Mouse (Mus musculus): ENCODE data around the gene Ell. TPM values are rescaled to one million over a fixed set of nuclear protein-coding genes. Genes with fewer than 3 reads are reported as not detected.
"Not testable (repeated sequence)": the region's sequence is repeated elsewhere in the genome, so short reads cannot be mapped to it uniquely, and the experiment has no call there.

Gene Ell
- total RNA-seq, 2 experiments from 2014 or later, result 13.8 to 17.4 TPM

GRCm38 (mm10) chr8:70505698-70506327 lies 33.4 kb upstream of the Ell start:
- DNase-seq (ENCODE audit: low spot score in 2 of 2), result peak in 1 of 2 experiments; percentile 40
- intact Hi-C loops (cut with DNase I), result loop anchor here (2.0 to 5.0 kb wide), 2 partner anchors 123 to 164 kb away; no protein-coding TSS in a partner anchor

DNA sequence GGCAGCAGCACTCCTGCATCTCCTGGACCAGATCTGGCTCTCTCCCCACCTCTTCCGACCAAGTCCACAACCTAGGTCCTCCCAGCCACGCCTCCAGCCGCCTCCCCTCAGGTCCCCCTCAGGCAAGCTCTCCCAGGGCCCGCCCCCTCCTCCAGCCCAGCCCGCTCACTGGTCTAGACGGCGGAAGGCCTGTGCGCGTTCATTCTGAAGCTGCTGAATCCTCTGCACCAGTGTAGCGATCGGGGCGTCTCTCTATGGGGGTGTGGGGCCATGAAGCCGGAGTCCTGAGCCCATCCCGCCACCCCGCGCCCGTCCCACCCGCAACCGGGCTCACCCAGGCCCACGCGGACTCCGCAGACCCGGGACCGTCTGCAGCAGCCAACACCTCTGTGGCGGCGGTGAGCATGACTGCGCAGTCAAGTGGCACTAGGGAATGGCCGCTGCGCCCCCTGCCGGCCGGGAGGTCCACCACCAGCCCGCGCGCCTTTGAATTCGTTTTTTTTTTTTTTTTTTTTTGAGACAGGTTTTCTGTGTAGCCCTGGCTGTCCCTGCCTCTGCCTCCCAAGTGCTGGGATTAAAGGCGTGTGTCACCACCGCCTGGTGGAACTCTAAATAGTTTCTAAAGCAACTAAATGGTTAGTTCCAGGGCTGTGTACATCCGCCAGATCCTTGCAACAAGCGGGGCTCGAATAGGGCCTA lies 32.8 kb upstream of the Ell start, which contains the start of gene Rex1bd:
Rex1bd (minus strand) TSS at position 425 of the 699 bp plus-strand sequence.
- peak; percentile 94 for DNase-seq (ENCODE audit: low spot score in 2 of 2)
- intact Hi-C loops (cut with DNase I), result loop anchor here (5.0 kb wide), 1 partner anchor 164 kb away; no protein-coding TSS in a partner anchor

GRCm38 (mm10) chr8:70507027-70507393 lies 32.2 kb upstream of the Ell start:
- DNase-seq (ENCODE audit: low spot score in 2 of 2), result no peak
- intact Hi-C loops (cut with DNase I), result loop anchor here (5.0 kb wide), 1 partner anchor 165 kb away; no protein-coding TSS in a partner anchor

- intact Hi-C loops (cut with DNase I), result loop anchor here (5.0 kb wide), 1 partner anchor 167 kb away; no protein-coding TSS in a partner anchor
- no peak for DNase-seq (ENCODE audit: low spot score in 2 of 2)
Measured at GRCm38 (mm10) chr8:70509281-70509952, 29.8 kb upstream of the Ell start.

DNA sequence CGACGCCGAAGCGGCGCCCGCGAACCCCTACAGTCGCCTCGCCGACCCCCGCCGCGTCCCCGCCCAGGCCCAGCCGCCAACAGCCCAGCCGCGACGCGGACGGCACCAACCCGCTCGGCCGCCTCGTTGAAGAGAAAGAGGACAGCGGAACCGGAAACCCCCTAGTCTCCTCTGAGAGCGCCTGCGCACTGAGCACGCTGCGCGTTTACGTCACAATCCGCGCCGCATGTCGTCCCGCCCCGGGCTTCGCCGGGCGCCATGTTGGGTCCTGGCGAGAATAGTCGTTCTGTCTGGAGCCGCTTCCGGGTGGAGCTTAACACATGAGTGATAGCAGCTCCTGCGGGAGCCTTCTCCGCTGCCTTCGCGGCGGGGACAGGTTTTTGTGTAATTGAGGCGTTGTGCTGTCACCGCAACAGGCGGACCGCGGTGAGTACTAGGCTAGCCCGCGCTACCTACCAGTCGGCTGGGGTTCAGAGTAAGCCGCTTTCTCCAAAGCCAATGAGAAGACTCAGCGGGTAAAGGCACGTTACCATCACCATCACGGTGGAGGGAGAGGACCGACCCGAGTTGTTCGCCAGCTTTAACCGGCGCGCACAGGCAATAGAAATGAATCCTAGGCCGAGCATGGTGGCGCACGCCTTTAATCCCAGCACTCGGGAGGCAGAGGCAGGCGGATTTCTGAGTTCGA lies 28.9 kb upstream of the Ell start, which contains the start of gene Uba52:
Uba52 (minus strand) TSS at position 574 of the 688 bp plus-strand sequence.
- intact Hi-C loops (cut with DNase I), result no loop called here
- peak; percentile 98 to 99 for DNase-seq (ENCODE audit: low spot score in 2 of 2)

DNA sequence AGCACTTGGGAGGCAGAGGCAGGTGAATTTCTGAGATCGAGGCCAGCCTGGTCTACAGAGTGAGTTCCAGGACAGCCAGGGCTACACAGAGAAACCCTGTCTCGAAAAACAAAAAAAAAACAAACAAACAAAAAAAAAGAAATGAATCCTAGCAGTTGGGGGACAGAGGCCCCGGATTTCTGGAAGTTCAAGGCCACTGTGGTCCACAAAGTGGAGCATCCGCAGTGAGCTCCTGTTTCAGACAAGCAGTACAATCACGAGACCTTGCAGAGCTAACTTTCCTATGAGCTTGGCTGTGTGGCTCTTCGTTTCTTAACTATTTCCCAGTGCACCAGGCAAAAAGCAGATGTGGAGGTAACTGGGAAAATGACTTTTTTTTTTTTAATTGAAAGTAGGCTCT lies 28.1 kb upstream of the Ell start:
- DNase-seq (ENCODE audit: low spot score in 2 of 2); intact Hi-C loops (cut with DNase I): not testable (repeated sequence)

DNA sequence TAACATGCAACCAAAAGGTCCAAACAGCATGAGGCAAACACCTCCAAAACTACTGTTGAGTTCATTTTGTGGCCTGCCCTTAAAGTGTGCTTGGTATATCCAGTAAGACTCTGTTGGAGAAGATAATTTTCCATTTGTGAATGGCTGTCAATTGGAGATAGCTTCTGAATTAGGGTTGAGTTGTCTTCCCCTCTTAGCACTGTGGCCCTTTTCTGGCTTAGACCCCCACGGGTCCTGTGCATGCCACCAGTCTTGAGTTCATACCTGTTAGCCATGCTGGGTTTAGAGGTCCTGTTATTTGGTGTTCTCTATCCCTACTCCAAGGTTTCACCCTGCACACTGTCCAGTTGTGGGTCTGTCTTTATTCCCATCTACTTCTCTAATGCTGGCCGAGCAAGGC lies 27.5 kb upstream of the Ell start:
- DNase-seq (ENCODE audit: low spot score in 2 of 2), result no peak
- intact Hi-C loops (cut with DNase I), result no loop called here

DNA sequence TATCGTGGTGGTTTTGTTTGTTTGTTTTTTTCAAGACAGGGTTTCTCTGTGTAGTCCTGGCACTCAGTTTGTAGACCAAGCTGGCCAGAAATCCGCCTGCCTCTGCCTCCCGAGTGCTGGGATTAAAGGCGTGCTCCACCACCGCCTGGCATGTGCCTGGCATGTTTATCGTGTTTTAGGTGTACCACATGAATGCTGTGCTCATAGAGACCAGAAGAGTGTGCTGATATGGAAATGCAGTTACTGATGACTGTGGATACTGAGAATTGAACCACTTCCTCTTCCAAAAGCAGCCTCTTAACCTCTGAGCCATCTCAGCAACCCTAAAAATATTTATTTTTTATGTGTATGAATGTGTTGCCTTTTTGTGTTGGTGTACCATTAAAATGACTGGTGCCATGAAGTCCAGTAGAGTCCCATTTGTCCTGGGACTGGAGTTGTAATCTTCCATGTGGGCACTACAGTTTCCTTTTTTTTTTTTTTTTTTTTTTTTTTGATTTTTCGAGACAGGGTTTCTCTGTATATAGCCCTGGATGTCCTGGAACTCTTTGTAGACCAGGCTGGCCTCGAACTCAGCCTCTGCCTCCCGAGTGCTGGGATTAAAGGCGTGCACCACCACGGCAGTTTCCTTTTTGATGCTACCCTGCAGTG lies 26.9 kb upstream of the Ell start:
- intact Hi-C loops (cut with DNase I), result no loop called here
- DNase-seq (ENCODE audit: low spot score in 2 of 2), result no peak

- intact Hi-C loops (cut with DNase I), result no loop called here
- DNase-seq (ENCODE audit: low spot score in 2 of 2), result peak; percentile 55 to 63
Measured at GRCm38 (mm10) chr8:70513441-70513840, 25.8 kb upstream of the Ell start.

- no peak for DNase-seq (ENCODE audit: low spot score in 2 of 2)
- intact Hi-C loops (cut with DNase I), result no loop called here
Measured at GRCm38 (mm10) chr8:70517940-70518643, 21.2 kb upstream of the Ell start.

- intact Hi-C loops (cut with DNase I), result no loop called here
- no peak for DNase-seq (ENCODE audit: low spot score in 2 of 2)
Measured at GRCm38 (mm10) chr8:70519043-70519442, 20.2 kb upstream of the Ell start.

DNA sequence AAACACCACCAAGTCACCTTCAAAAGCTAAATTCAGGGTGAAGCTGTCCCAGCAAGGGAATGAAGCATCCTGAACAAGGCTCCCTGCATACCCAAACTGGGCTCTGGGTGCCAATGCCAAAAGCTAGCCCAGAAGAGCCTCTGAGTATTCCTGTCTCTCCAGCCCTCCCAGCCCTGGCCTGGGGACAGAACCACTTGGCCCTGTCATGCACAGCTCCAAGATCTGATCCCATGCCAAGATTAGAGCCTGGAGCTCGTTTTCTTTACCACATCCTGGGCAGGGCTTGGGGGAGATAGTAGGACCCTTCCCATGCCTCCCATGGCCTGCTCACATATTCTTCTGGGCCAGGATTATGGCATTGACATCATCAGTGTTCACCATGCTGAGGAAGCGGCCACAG lies 19.7 kb upstream of the Ell start:
- intact Hi-C loops (cut with DNase I), result no loop called here

DNA sequence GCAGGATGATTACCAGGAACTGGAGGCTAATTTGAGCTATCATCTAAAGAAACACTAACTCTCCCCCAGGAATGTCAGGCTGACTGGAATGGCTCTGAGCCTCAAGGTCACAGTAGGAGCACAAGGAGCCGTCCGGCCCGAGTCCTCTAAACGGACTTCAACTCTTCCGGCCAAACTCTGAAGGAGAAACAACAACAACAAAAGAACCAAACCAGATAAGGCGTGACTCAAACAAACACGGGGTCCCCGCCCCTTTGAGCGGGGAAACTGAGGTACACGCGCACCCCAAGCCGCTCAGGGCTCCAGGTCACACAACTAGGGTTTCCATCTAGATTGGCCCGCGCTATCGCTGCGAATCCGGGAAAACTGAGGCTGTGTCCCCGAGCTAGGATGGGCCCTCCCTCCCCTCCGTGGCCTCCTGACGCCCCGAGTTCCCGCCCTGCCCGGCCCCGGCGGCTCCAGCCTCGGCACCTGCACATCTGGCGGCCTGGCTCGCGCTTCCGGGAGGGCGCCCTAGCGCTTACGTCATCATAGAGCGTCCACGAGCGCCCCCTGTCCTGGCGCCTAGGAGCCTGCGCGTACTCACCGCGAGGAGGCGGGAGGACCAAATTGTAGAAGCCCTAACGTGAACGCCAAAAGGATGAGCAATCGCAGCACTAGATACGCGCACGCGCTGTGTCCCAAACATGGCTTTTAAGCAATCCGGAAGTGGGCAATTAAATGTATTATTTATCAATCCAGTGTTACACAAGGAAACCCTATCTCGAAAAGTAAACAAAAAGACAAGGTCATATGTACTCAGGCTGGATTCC lies 16.5 kb upstream of the Ell start:
- intact Hi-C loops (cut with DNase I), result no loop called here

More for the DNA sequence above, 19.7 kb upstream of the Ell start:
- DNase-seq (ENCODE audit: low spot score in 2 of 2), result no peak

GRCm38 (mm10) chr8:70527111-70527511 lies 12.1 kb upstream of the Ell start:
- intact Hi-C loops (cut with DNase I), result no loop called here
- no peak for DNase-seq (ENCODE audit: low spot score in 2 of 2)

More for the DNA sequence above, 16.5 kb upstream of the Ell start:
- DNase-seq (ENCODE audit: low spot score in 2 of 2), result peak; percentile 97

GRCm38 (mm10) chr8:70527512-70528181 lies 11.6 kb upstream of the Ell start, which contains the start of the genes Fkbp8 and Kxd1:
TSS of gene Fkbp8 (plus strand) at chr8:70527724.
TSS of gene Kxd1 (minus strand) at chr8:70527956.
- DNase-seq (ENCODE audit: low spot score in 2 of 2), result peak; percentile 99 to 100
- intact Hi-C loops (cut with DNase I), result no loop called here

DNA sequence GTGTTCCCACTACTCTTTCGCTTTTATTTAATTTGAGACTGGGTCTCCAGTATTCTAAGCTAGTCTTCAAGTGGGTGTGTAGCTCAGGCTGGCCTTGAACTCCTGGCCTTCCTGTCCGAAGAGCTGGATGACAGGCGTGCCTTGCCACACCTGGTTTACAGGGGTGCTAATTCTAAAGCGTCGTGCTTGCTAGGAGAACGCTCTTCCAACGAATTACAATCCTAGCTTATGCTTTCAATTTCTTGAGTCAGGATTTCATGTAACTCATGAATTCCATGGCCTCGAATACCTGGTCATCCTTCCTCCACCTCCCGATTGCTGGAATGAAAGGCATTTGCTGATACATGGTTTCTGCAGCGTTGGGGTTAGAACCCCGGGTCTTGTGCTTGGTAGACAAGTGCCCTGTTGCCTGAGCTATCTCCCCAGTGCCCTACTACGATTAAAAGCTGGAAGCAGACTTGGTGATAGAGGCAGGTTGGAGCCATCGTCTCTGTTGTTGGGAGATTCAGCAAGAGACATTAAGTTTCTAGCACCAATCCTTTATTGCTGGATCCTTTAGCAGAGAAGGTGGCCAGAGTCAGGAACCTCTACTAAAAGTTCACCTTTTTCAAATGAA lies 11.0 kb upstream of the Ell start:
- DNase-seq (ENCODE audit: low spot score in 2 of 2), result no peak
- intact Hi-C loops (cut with DNase I), result no loop called here

DNA sequence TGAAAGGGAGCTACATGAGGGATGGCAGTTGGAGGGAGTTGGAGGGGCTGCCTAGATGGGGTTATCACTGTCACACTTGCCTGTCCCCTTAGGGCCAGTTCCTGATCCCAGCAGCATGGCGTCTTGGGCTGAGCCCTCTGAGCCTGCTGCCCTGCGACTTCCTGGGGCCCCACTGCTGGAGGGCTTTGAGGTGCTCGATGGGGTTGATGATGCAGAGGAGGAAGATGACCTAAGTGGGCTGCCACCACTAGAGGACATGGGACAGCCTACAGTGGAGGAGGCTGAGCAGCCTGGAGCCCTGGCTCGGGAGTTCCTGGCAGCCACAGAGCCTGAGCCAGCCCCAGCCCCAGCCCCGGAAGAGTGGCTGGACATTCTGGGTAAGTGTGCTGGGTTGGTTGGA lies 10.0 kb upstream of the Ell start:
- intact Hi-C loops (cut with DNase I), result no loop called here
- DNase-seq (ENCODE audit: low spot score in 2 of 2), result no peak

Data from left cerebral cortex, postnatal 14 days (tissue).